ENCODE assay signal across 24 mouse cellular contexts in genomic region chr2:164776801-164777200, GRCm38 (mm10). TPM values are rescaled to one million over a fixed set of nuclear protein-coding genes. Genes with fewer than 3 reads are reported as not detected.
"Had no signal": no experiment of that assay in that cellular context is flagged by ENCODE, and none has a peak within 500 bp of the region (broad histone marks: within the 10 kb centered on the region; RNA-seq: fewer than 3 reads in every experiment).

No protein-coding gene starts in this region.

- DNase-seq: kidney, adult 18-20 months; kidney, adult 9 months; kidney, postnatal 14 days; kidney, postnatal 4 days; layer of hippocampus, adult 9-11 months; liver, embryonic 13.5 days; lung, adult 2 months; lung, postnatal 14 days; lung, postnatal 4 days; right cerebral cortex, adult 18-20 months; right cerebral cortex, postnatal 14 days; right cerebral cortex, postnatal 4 days; thymus, postnatal 25 days had no signal

- ATAC-seq: midbrain, embryonic 15.5 days had no signal

- H3K27me3 ChIP-seq: midbrain, embryonic 15.5 days; neural tube, embryonic 12.5 days; stomach, embryonic 15.5 days had no signal

- H3K4me2 ChIP-seq: liver, embryonic 13.5 days; midbrain, embryonic 12.5 days; midbrain, embryonic 15.5 days; neural tube, embryonic 12.5 days; neural tube, embryonic 15.5 days; stomach, embryonic 15.5 days had no signal

- H3K36me3 ChIP-seq: midbrain, embryonic 15.5 days; neural tube, embryonic 15.5 days; stomach, embryonic 15.5 days had no signal

- H3K4me1 ChIP-seq: midbrain, embryonic 15.5 days; neural tube, embryonic 15.5 days; stomach, embryonic 15.5 days had no signal

- H3K4me3 ChIP-seq: left cerebral cortex, adult 2 months; liver, embryonic 13.5 days; midbrain, embryonic 12.5 days; midbrain, embryonic 15.5 days; neural tube, embryonic 12.5 days; neural tube, embryonic 15.5 days; stomach, embryonic 15.5 days had no signal

- H3K27ac ChIP-seq: left cerebral cortex, adult 2 months; liver, embryonic 13.5 days; midbrain, embryonic 12.5 days; midbrain, embryonic 15.5 days; neural tube, embryonic 12.5 days; neural tube, embryonic 15.5 days; stomach, embryonic 15.5 days had no signal

- H3K9me3 ChIP-seq: liver, embryonic 13.5 days; midbrain, embryonic 12.5 days; midbrain, embryonic 15.5 days; neural tube, embryonic 12.5 days; neural tube, embryonic 15.5 days; stomach, embryonic 15.5 days had no signal

- H3K9ac ChIP-seq: liver, embryonic 13.5 days; midbrain, embryonic 12.5 days; midbrain, embryonic 15.5 days; neural tube, embryonic 12.5 days; neural tube, embryonic 15.5 days; stomach, embryonic 15.5 days had no signal

RNA-seq across cellular contexts. Expression of gene Tnnc2, which starts 3.0 kb away (rescaled TPM):
- total RNA-seq: layer of hippocampus, adult 18-20 months; layer of hippocampus, postnatal 25 days; left cerebral cortex, postnatal 10 days; megakaryocyte progenitor cell, adult 5-6 weeks had no signal
- polyA plus RNA-seq: liver, adult 2 months; midbrain, embryonic 15.5 days had no signal
